Mouse (Mus musculus) megakaryocyte progenitor cell, adult 5-6 weeks (primary cell): ENCODE data around the gene Fyb. TPM values are rescaled to one million over a fixed set of nuclear protein-coding genes. Genes with fewer than 3 reads are reported as not detected.

ENCODE experiments used
- total RNA-seq, 2 experiments: library from RNA; stranded (forward) in 1 of 2; stranded (reverse) in 1 of 2; fragments of 157-497, 149-512 nt in 1 of 2; fragments of 200-1000 nt in 1 of 2; gene quantifications; 2 replicates each; pipeline versions ENCODE4 v1.2.3 to v1.2.4; 2015 to 2017

Gene Fyb
- total RNA-seq, 2 experiments from 2014 or later = 7.2 to 42.1 TPM

Other genes starting within 250 kb of the Fyb start
- 3.4 and 3.9 TPM in 2 replicates for gene Dab2, start 223.1 kb upstream of the Fyb start, total RNA-seq (2015)
- gene Dab2, start 223.1 kb upstream of the Fyb start, total RNA-seq (2017) = 0.75 and 3.0 TPM in 2 replicates
- not detected in 2 replicates for gene C9, start 77.5 kb upstream of the Fyb start, total RNA-seq (2015)
- gene C9, start 77.5 kb upstream of the Fyb start, total RNA-seq (2017) = not detected in 2 replicates
- 26.0 and 29.8 TPM in 2 replicates for gene Rictor, start 185.5 kb downstream of the Fyb start, total RNA-seq (2015)
- 19.4 and 29.6 TPM in 2 replicates for gene Rictor, start 185.5 kb downstream of the Fyb start, total RNA-seq (2017)